Mouse (Mus musculus) myocyte (in vitro differentiated cells): Measurements from ENCODE around the gene Tmem260. TPM values are rescaled to one million over a fixed set of nuclear protein-coding genes. Genes with fewer than 3 reads are reported as not detected.

Source experiments
- H3K27me3 ChIP-seq: one replicate; pipeline ENCODE4 v1.6.1; 2011; ENCODE audit not compliant: control insufficient read depth, insufficient read depth, insufficient read length
- H3K36me3 ChIP-seq: one replicate; pipeline ENCODE4 v1.6.1; 2011; ENCODE audit not compliant: control insufficient read depth, insufficient read depth
- H3K4me2 ChIP-seq: one replicate; pipeline ENCODE4 v1.6.1; 2011; ENCODE audit warnings: low read depth, control low read depth
- H3K4me3 ChIP-seq: one replicate; pipeline ENCODE4 v1.5.1; 2011; ENCODE audit warnings: mild to moderate bottlenecking, control low read depth, moderate library complexity
- H3K79me2 ChIP-seq: one replicate; pipeline ENCODE4 v1.6.1; 2011; ENCODE audit not compliant: control insufficient read depth, insufficient read depth
- H3ac ChIP-seq: one replicate; pipeline ENCODE4 v1.6.1; 2011; ENCODE audit not compliant: control insufficient read depth, insufficient read length
- CEBPB ChIP-seq: IDR thresholded peaks from 2 replicates; pipeline ENCODE4 v1.6.1; 2011; ENCODE audit warnings: mild to moderate bottlenecking, moderate library complexity; ENCODE audit not compliant: poor library complexity, insufficient read depth, severe bottlenecking
- E2F4 ChIP-seq: IDR thresholded peaks from one replicate; pipeline ENCODE4 v1.6.1; 2011; ENCODE audit warnings: mild to moderate bottlenecking, control low read depth, moderate library complexity; ENCODE audit not compliant: insufficient read depth
- MAX ChIP-seq: IDR thresholded peaks from one replicate; pipeline ENCODE4 v1.6.1; 2011; ENCODE audit warnings: low read depth, mild to moderate bottlenecking, control low read depth
- MYOD1 ChIP-seq, 3 experiments: IDR thresholded peaks; one replicate each; pipeline ENCODE4 v1.6.1; 2011; ENCODE audit warnings: control low read depth in 2 of 3, low read depth in 2 of 3, mild to moderate bottlenecking in 2 of 3, moderate library complexity in 1 of 3; ENCODE audit not compliant: insufficient read length in 2 of 3, control insufficient read depth in 1 of 3
- MYOG ChIP-seq, 3 experiments: IDR thresholded peaks; one replicate each; pipeline ENCODE4 v1.6.1; 2011; ENCODE audit warnings: control low read depth in 2 of 3, low read depth in 2 of 3, mild to moderate bottlenecking in 2 of 3; ENCODE audit not compliant: insufficient read length in 2 of 3, control insufficient read depth in 1 of 3, insufficient read depth in 1 of 3
- POLR2A ChIP-seq: IDR thresholded peaks from one replicate; pipeline ENCODE4 v1.6.1; 2011; ENCODE audit warnings: low read depth, mild to moderate bottlenecking, control low read depth, moderate library complexity; ENCODE audit not compliant: insufficient read length
- POLR2AphosphoS2 ChIP-seq: IDR thresholded peaks from one replicate; pipeline ENCODE4 v1.6.1; 2011; ENCODE audit warnings: low read depth, control low read depth; ENCODE audit not compliant: insufficient read length
- REST ChIP-seq: IDR thresholded peaks from one replicate; pipeline ENCODE4 v1.6.1; 2011; ENCODE audit warnings: mild to moderate bottlenecking, control low read depth, moderate library complexity; ENCODE audit not compliant: insufficient read depth, insufficient read length
- SRF ChIP-seq: IDR thresholded peaks from one replicate; pipeline ENCODE4 v1.6.1; 2011; ENCODE audit warnings: low read depth; ENCODE audit not compliant: control insufficient read depth, insufficient read length
- TCF12 ChIP-seq: IDR thresholded peaks from one replicate; pipeline ENCODE4 v1.6.1; 2011; ENCODE audit warnings: mild to moderate bottlenecking, control low read depth; ENCODE audit not compliant: poor library complexity, insufficient read depth, severe bottlenecking
- TCF3 ChIP-seq: IDR thresholded peaks from one replicate; pipeline ENCODE4 v1.6.1; 2011; ENCODE audit warnings: low read depth, control low read depth; ENCODE audit not compliant: insufficient read length
- USF1 ChIP-seq: IDR thresholded peaks from one replicate; pipeline ENCODE4 v1.6.1; 2011; ENCODE audit warnings: low read depth, mild to moderate bottlenecking, control low read depth, moderate library complexity
- polyA plus RNA-seq: library from polyadenylated mRNA; unstranded; fragments of >200 nt; fragmentation: generic; extraction: Trizol; gene quantifications from one replicate; pipeline ENCODE4 v1.2.1, GENCODE M21; 2012; ENCODE audit warnings: missing spikeins

Gene Tmem260
- polyA plus RNA-seq, 1 experiment: 5.2 TPM

DNA sequence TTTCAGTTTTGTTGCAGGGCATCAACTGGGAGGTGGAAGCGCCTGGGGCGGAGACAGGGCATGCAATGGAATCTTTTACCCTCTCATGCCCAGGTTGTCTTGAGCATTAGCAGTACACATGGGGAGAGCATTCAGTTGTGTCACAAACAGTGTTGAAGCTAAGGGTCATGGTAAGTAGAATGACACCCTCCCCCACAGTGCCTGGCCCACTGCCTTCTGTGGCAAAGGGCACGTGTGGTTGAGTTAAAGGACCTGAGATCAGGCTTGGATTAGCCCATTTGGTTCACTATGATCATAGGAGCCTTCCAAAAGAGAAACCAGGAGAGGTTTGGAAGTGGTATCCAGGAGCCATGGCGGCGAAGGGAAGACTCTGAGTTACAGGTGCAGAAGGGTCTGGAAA, 63.2 kb downstream of the Tmem260 start:
- no peak overlapping the region for H3K4me2 ChIP-seq

GRCm38 (mm10) chr14:48513098-48513823, 67.3 kb downstream of the Tmem260 start:
- Histone ChIP-seq H3K36me3 (no peaks in the 10 kb centered on the region), H3K79me2 (no peaks in the 10 kb centered on the region), H3K4me2 (no peak overlapping the region), H3K27me3 (no peaks in the 10 kb centered on the region), H3K4me3 (no peak overlapping the region), H3ac (no peak overlapping the region)
- TF ChIP-seq MYOG (IDR thresholded peaks at IDR 0.05; ENCODE audit: control insufficient read depth in 1 of 3, insufficient read depth in 1 of 3, insufficient read length in 2 of 3, low read depth in 2 of 3) (no peak), TCF12 (no peak), POLR2AphosphoS2 (no peak), MYOD1 (IDR thresholded peaks at IDR 0.05; ENCODE audit: control insufficient read depth in 1 of 3, insufficient read length in 2 of 3, low read depth in 2 of 3) (no peak), CEBPB (no peak), E2F4 (no peak), USF1 (no peak), SRF (no peak), TCF3 (no peak), MAX (no peak), REST (no peak), POLR2A (no peak)

More for the DNA sequence above, 63.2 kb downstream of the Tmem260 start:
- Histone ChIP-seq H3K4me3 (no peak overlapping the region), H3K79me2 (no peaks in the 10 kb centered on the region), H3K27me3 (no peaks in the 10 kb centered on the region), H3ac (no peak overlapping the region), H3K36me3 (no peaks in the 10 kb centered on the region)
- TF ChIP-seq REST (no peak), POLR2AphosphoS2 (no peak), E2F4 (no peak), SRF (no peak), CEBPB (no peak), POLR2A (no peak), MAX (no peak), MYOG (IDR thresholded peaks at IDR 0.05; ENCODE audit: control insufficient read depth in 1 of 3, insufficient read depth in 1 of 3, insufficient read length in 2 of 3, low read depth in 2 of 3) (no peak), MYOD1 (IDR thresholded peaks at IDR 0.05; ENCODE audit: control insufficient read depth in 1 of 3, insufficient read length in 2 of 3, low read depth in 2 of 3) (no peak), TCF12 (no peak), TCF3 (no peak)

- Histone ChIP-seq H3K79me2 (no peaks in the 10 kb centered on the region), H3K4me3 (no peak overlapping the region), H3K27me3 (no peaks in the 10 kb centered on the region), H3K36me3 (no peaks in the 10 kb centered on the region), H3K4me2 (no peak overlapping the region), H3ac (no peak overlapping the region)
- TF ChIP-seq E2F4 (no peak), TCF3 (no peak), REST (no peak), SRF (no peak), TCF12 (no peak), POLR2AphosphoS2 (no peak), USF1 (no peak), MAX (no peak), MYOG (IDR thresholded peaks at IDR 0.05; ENCODE audit: control insufficient read depth in 1 of 3, insufficient read depth in 1 of 3, insufficient read length in 2 of 3, low read depth in 2 of 3) (no peak), CEBPB (no peak), POLR2A (no peak), MYOD1 (IDR thresholded peaks at IDR 0.05; ENCODE audit: control insufficient read depth in 1 of 3, insufficient read length in 2 of 3, low read depth in 2 of 3) (no peak)
These were observed 68.0 kb downstream of the Tmem260 start for GRCm38 (mm10) chr14:48513824-48514493.

- no peaks in the 10 kb centered on the region for H3K27me3 ChIP-seq
- no peaks in the 10 kb centered on the region for H3K36me3 ChIP-seq
- H3K4me2 ChIP-seq: no peak overlapping the region
- H3K79me2 ChIP-seq: no peaks in the 10 kb centered on the region
- no peak overlapping the region for H3K4me3 ChIP-seq
- TF ChIP-seq REST (no peak), MAX (no peak), USF1 (no peak), POLR2AphosphoS2 (no peak), MYOD1 (IDR thresholded peaks at IDR 0.05; ENCODE audit: control insufficient read depth in 1 of 3, insufficient read length in 2 of 3, low read depth in 2 of 3) (no peak), CEBPB (no peak), TCF12 (no peak), MYOG (IDR thresholded peaks at IDR 0.05; ENCODE audit: control insufficient read depth in 1 of 3, insufficient read depth in 1 of 3, insufficient read length in 2 of 3, low read depth in 2 of 3) (no peak), TCF3 (no peak), E2F4 (no peak), POLR2A (no peak), SRF (no peak)
- no peak overlapping the region for H3ac ChIP-seq
These were observed 68.7 kb downstream of the Tmem260 start for GRCm38 (mm10) chr14:48514620-48515019.
